Mouse (Mus musculus) ES-E14 (cell line): ENCODE measurements at regions not wholly inside any gene's neighbourhood (a gene's known extent, or its start where the extent isn't known, plus 50 kb on each side); places are given as distances from the start of the nearest gene placed in this dataset.
A peak's percentile ranks its signal among the peaks of the same experiment; 100 is the strongest.

Source experiments
- DNase-seq: peaks from one replicate; pipeline ENCODE4 v3.0.0-alpha.2; 2013; ENCODE audit warnings: low read depth, low spot score
- H3K27ac ChIP-seq: 2 replicates; pipeline ENCODE4 v1.5.1; 2012; ENCODE audit warnings: low read depth, mild to moderate bottlenecking, low read length, moderate library complexity, mixed read lengths; ENCODE audit not compliant: poor library complexity, insufficient read depth, severe bottlenecking
- H3K36me3 ChIP-seq: 2 replicates; pipeline ENCODE4 v1.6.1; 2012; ENCODE audit warnings: mild to moderate bottlenecking, low read length, moderate library complexity, mixed read lengths; ENCODE audit not compliant: control insufficient read depth, poor library complexity, insufficient read depth, severe bottlenecking
- H3K4me1 ChIP-seq, 2 experiments: fragments of 150-350 bp in 1 of 2; sonication (generic) in 1 of 2; 2 replicates each; pipeline ENCODE4 v1.6.1; 2012; ENCODE audit warnings: low read length in 2 of 2, mild to moderate bottlenecking in 1 of 2, mixed read lengths in 1 of 2; ENCODE audit not compliant: control insufficient read depth in 2 of 2, insufficient read depth in 2 of 2, poor library complexity in 1 of 2
- H3K4me3 ChIP-seq, 2 experiments: fragments of 150-350 bp in 1 of 2; sonication (generic) in 1 of 2; 2 replicates each; pipeline ENCODE4 v1.5.1; 2012; ENCODE audit warnings: low read length in 2 of 2, low read depth in 1 of 2, mild to moderate bottlenecking in 1 of 2, mixed read lengths in 1 of 2; ENCODE audit not compliant: insufficient read depth in 1 of 2, poor library complexity in 1 of 2, severe bottlenecking in 1 of 2
- H3K9ac ChIP-seq: 2 replicates; pipeline ENCODE4 v1.6.1; 2012; ENCODE audit warnings: low read depth, mild to moderate bottlenecking, low read length, mixed read lengths; ENCODE audit not compliant: poor library complexity, insufficient read depth, severe bottlenecking
- H3K9me3 ChIP-seq: fragments of 150-350 bp; sonication (generic); 2 replicates; pipeline ENCODE4 v1.6.1; 2012; ENCODE audit warnings: low read depth, mild to moderate bottlenecking, low read length; ENCODE audit not compliant: control insufficient read depth, insufficient read depth
- CHD2 ChIP-seq: IDR thresholded peaks from 2 replicates; pipeline ENCODE4 v1.6.1; 2014; ENCODE audit warnings: mild to moderate bottlenecking, low read depth, low read length, inconsistent platforms
- HCFC1 ChIP-seq: IDR thresholded peaks from 2 replicates; pipeline ENCODE4 v1.6.1; 2012; ENCODE audit warnings: low read length, inconsistent platforms, borderline replicate concordance; ENCODE audit not compliant: insufficient read depth
- MAFK ChIP-seq: IDR thresholded peaks from 2 replicates; pipeline ENCODE4 v1.6.1; 2014; ENCODE audit warnings: mild to moderate bottlenecking, low read depth, low read length, inconsistent platforms; ENCODE audit not compliant: insufficient read depth
- ZC3H11A ChIP-seq: IDR thresholded peaks from 2 replicates; pipeline ENCODE4 v1.6.1; 2012; ENCODE audit warnings: low read depth, mild to moderate bottlenecking, inconsistent platforms, low read length, borderline replicate concordance
- ZNF384 ChIP-seq: IDR thresholded peaks from 2 replicates; pipeline ENCODE4 v1.6.1; 2012; ENCODE audit warnings: low read depth, low read length, inconsistent platforms
- in situ Hi-C, 2 experiments: fragments of 600-800 bp; cut with MboI; formaldehyde crosslinking; loops; one replicate each; pipeline ENCODE4 v1.15.1; 2025; ENCODE audit warnings: low sequenced_read_pairs in 2 of 2, inconsistent platforms in 1 of 2; ENCODE audit not compliant: unreplicated experiment in 2 of 2

GRCm38 (mm10) chr6:95198611-95199010 is 81.6 kb downstream of the Kbtbd8 start:
- TF ChIP-seq MAFK (no peak), ZNF384 (no peak), CHD2 (no peak), HCFC1 (no peak), ZC3H11A (no peak)
- in situ Hi-C loops = no loop called here
- Histone ChIP-seq H3K36me3 (no peaks in the 10 kb centered on the region), H3K27ac (no peak overlapping the region), H3K9ac (no peak overlapping the region), H3K9me3 (no peaks in the 10 kb centered on the region), H3K4me3 (no peak overlapping the region), H3K4me1 (no peaks in the 10 kb centered on the region)
- no peak for DNase-seq

GRCm38 (mm10) chr6:95202291-95202790 is 85.3 kb downstream of the Kbtbd8 start:
- Histone ChIP-seq H3K36me3 (no peaks in the 10 kb centered on the region), H3K27ac (no peak overlapping the region), H3K9me3 (no peaks in the 10 kb centered on the region), H3K4me3 (no peak overlapping the region), H3K9ac (no peak overlapping the region), H3K4me1 (no peaks in the 10 kb centered on the region)
- in situ Hi-C loops = no loop called here
- DNase-seq = no peak
- no peak for TF ChIP-seq ZNF384
- no peak for TF ChIP-seq MAFK
- no peak for TF ChIP-seq CHD2
- no peak for TF ChIP-seq ZC3H11A
- TF ChIP-seq HCFC1 = no peak

- H3K9ac ChIP-seq = no peak overlapping the region
- DNase-seq = no peak
- H3K4me1 ChIP-seq = no peaks in the 10 kb centered on the region
- H3K27ac ChIP-seq = no peak overlapping the region
- no peaks in the 10 kb centered on the region for H3K36me3 ChIP-seq
- H3K4me3 ChIP-seq = no peak overlapping the region
- in situ Hi-C loops = no loop called here
- TF ChIP-seq ZNF384 (no peak), CHD2 (no peak), HCFC1 (no peak), MAFK (no peak), ZC3H11A (no peak)
- no peaks in the 10 kb centered on the region for H3K9me3 ChIP-seq
Measured at GRCm38 (mm10) chr6:95202978-95203377, 85.9 kb downstream of the Kbtbd8 start.

DNA sequence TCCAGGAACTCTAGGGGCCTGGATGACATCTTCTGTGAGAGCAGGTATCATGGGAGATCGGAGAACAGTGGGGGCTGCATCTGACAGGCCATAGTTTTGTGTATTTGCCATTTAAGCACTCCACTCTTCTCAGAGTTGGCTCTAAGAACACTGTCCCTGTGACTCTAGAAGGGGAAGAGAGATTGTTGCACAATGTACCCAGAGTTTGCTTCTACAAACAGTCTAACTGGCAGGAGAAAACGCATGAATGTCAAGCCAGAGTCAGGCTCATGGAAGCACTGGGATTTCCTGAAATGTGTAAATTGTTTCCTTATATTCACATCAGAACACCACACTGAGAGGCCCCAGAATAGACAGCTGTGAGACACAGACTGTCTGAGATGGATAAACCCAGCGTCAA is 87.2 kb downstream of the Kbtbd8 start:
- Histone ChIP-seq H3K27ac (no peak overlapping the region), H3K4me1 (no peaks in the 10 kb centered on the region), H3K9me3 (no peaks in the 10 kb centered on the region), H3K36me3 (no peaks in the 10 kb centered on the region), H3K9ac (no peak overlapping the region), H3K4me3 (no peak overlapping the region)
- TF ChIP-seq HCFC1 = no peak
- DNase-seq = no peak
- in situ Hi-C loops = no loop called here

- Histone ChIP-seq H3K4me1 (no peaks in the 10 kb centered on the region), H3K9ac (no peak overlapping the region), H3K9me3 (no peaks in the 10 kb centered on the region), H3K4me3 (no peak overlapping the region), H3K36me3 (no peaks in the 10 kb centered on the region), H3K27ac (no peak overlapping the region)
- TF ChIP-seq ZNF384 (no peak), CHD2 (no peak), ZC3H11A (no peak)
- peak; percentile 24 for DNase-seq
- in situ Hi-C loops = no loop called here
Measured at GRCm38 (mm10) chr6:95207063-95207462, 90.0 kb downstream of the Kbtbd8 start.
